In genomic region chr11:6132886-6133285, GRCm38 (mm10) we compare ENCODE assay signal across 30 mouse cellular contexts.
"Had no signal": no experiment of that assay in that cellular context is flagged by ENCODE, and none has a peak within 500 bp of the region (broad histone marks: within the 10 kb centered on the region; RNA-seq: fewer than 3 reads in every experiment).

No protein-coding gene starts in this region.

- H3K4me1 ChIP-seq: limb, embryonic 10.5 days; limb, embryonic 12.5 days; limb, embryonic 13.5 days; limb, embryonic 15.5 days; liver, embryonic 12.5 days; liver, embryonic 13.5 days; liver, embryonic 15.5 days; lung, embryonic 15.5 days; midbrain, embryonic 12.5 days; midbrain, embryonic 13.5 days; midbrain, embryonic 15.5 days had no signal

- H3K9ac ChIP-seq: limb, embryonic 12.5 days; limb, embryonic 13.5 days; limb, embryonic 15.5 days; liver, embryonic 12.5 days; liver, embryonic 13.5 days; liver, embryonic 14.5 days; liver, embryonic 15.5 days; liver, postnatal 0 days; lung, embryonic 14.5 days; lung, embryonic 15.5 days; midbrain, embryonic 12.5 days; midbrain, embryonic 13.5 days; midbrain, embryonic 15.5 days had no signal

- H3K27ac ChIP-seq: left cerebral cortex, adult 2 months; limb, embryonic 10.5 days; limb, embryonic 12.5 days; limb, embryonic 13.5 days; limb, embryonic 15.5 days; liver, embryonic 12.5 days; liver, embryonic 13.5 days; liver, embryonic 14.5 days; liver, embryonic 15.5 days; lung, embryonic 15.5 days; macrophage; midbrain, embryonic 12.5 days; midbrain, embryonic 13.5 days; midbrain, embryonic 15.5 days had no signal

- ATAC-seq: liver, embryonic 12.5 days; liver, postnatal 0 days; lung, postnatal 0 days; midbrain, embryonic 13.5 days; midbrain, embryonic 15.5 days; midbrain, embryonic 16.5 days had no signal

- DNase-seq: left cerebral cortex, postnatal 4 days; liver; liver, embryonic 13.5 days; liver, postnatal 0 days; lung, adult 18-20 months; lung, adult 2 months; lung, embryonic 14.5 days; lung, postnatal 10 days; lung, postnatal 14 days; lung, postnatal 36 days; lung, postnatal 4 days; midbrain, embryonic 14.5 days had no signal

- H3K27me3 ChIP-seq: limb, embryonic 12.5 days; limb, embryonic 13.5 days; limb, embryonic 15.5 days; liver, embryonic 12.5 days; liver, embryonic 13.5 days; liver, embryonic 15.5 days; lung, embryonic 15.5 days; megakaryocyte, embryonic 14.5 days; midbrain, embryonic 12.5 days; midbrain, embryonic 13.5 days; midbrain, embryonic 15.5 days had no signal

- H3K9me3 ChIP-seq: limb, embryonic 10.5 days; limb, embryonic 12.5 days; limb, embryonic 13.5 days; limb, embryonic 15.5 days; liver, embryonic 12.5 days; liver, embryonic 13.5 days; liver, embryonic 15.5 days; lung, embryonic 15.5 days; megakaryocyte, embryonic 14.5 days; midbrain, embryonic 12.5 days; midbrain, embryonic 13.5 days; midbrain, embryonic 15.5 days had no signal

- H3K4me2 ChIP-seq: limb, embryonic 12.5 days; limb, embryonic 13.5 days; limb, embryonic 15.5 days; liver, embryonic 11.5 days; liver, embryonic 12.5 days; liver, embryonic 13.5 days; liver, embryonic 15.5 days; lung, embryonic 14.5 days; lung, embryonic 15.5 days; midbrain, embryonic 12.5 days; midbrain, embryonic 13.5 days; midbrain, embryonic 15.5 days had no signal

- H3K36me3 ChIP-seq: limb, embryonic 10.5 days; limb, embryonic 12.5 days; limb, embryonic 13.5 days; limb, embryonic 15.5 days; liver, embryonic 12.5 days; liver, embryonic 13.5 days; liver, embryonic 15.5 days; lung, embryonic 15.5 days; midbrain, embryonic 12.5 days; midbrain, embryonic 15.5 days had no signal

- H3K4me3 ChIP-seq: left cerebral cortex, adult 2 months; limb, embryonic 10.5 days; limb, embryonic 12.5 days; limb, embryonic 13.5 days; limb, embryonic 15.5 days; liver, embryonic 12.5 days; liver, embryonic 13.5 days; liver, embryonic 15.5 days; lung, embryonic 15.5 days; megakaryocyte, embryonic 14.5 days; midbrain, embryonic 12.5 days; midbrain, embryonic 13.5 days; midbrain, embryonic 15.5 days; myocyte had no signal
